Mouse (Mus musculus): ENCODE measurements at regions not wholly inside any gene's neighbourhood (a gene's known extent, or its start where the extent isn't known, plus 50 kb on each side); places are given as distances from the start of the nearest gene placed in this dataset.

- TF ChIP-seq POLR2AphosphoS2 (IDR thresholded peaks at IDR 0.05; ENCODE audit: insufficient read length, low read depth) (no peak), SRF (IDR thresholded peaks at IDR 0.05; ENCODE audit: control insufficient read depth, insufficient read length, low read depth) (no peak), MAX (IDR thresholded peaks at IDR 0.05; ENCODE audit: low read depth) (no peak), POLR2A (IDR thresholded peaks at IDR 0.05; ENCODE audit: insufficient read length, low read depth) (no peak), MYOG (IDR thresholded peaks at IDR 0.05; ENCODE audit: control insufficient read depth in 1 of 3, insufficient read depth in 1 of 3, insufficient read length in 2 of 3, low read depth in 2 of 3) (no peak), USF1 (IDR thresholded peaks at IDR 0.05; ENCODE audit: low read depth) (no peak), CEBPB (IDR thresholded peaks at IDR 0.05; ENCODE audit: insufficient read depth, poor library complexity, severe bottlenecking) (no peak)
Observed at GRCm38 (mm10) chr17:70917183-70917935, 64.0 kb upstream of the Tgif1 start.
